Mouse (Mus musculus) MEL (cell line): ENCODE measurements around the gene Acd.

Experiments used
- CTCF ChIP-seq, 3 experiments: IDR thresholded peaks in 2 of 3; conservative IDR thresholded peaks in 1 of 3; 2 replicates each; pipeline ENCODE4 v1.5.1; 2011 to 2012; ENCODE audit warnings: low read length in 3 of 3, low read depth in 2 of 3, mild to moderate bottlenecking in 2 of 3, improper control_type of control experiment in 1 of 3, inconsistent platforms in 1 of 3, mixed read lengths in 1 of 3, moderate library complexity in 1 of 3; ENCODE audit not compliant: control insufficient read depth in 1 of 3, insufficient read depth in 1 of 3, poor library complexity in 1 of 3, severe bottlenecking in 1 of 3
- EP300 ChIP-seq, 2 experiments: IDR thresholded peaks; 2 replicates each; pipeline ENCODE4 v1.6.1; 2011; ENCODE audit warnings: improper control_type of control experiment in 2 of 2, low read length in 2 of 2, low read depth in 1 of 2, mild to moderate bottlenecking in 1 of 2
- POLR2A ChIP-seq, 2 experiments: IDR thresholded peaks; 2 replicates each; pipeline ENCODE4 v1.6.1; 2011 to 2012; ENCODE audit warnings: low read length in 2 of 2, mild to moderate bottlenecking in 2 of 2, control low read depth in 1 of 2, improper control_type of control experiment in 1 of 2, low read depth in 1 of 2, moderate library complexity in 1 of 2; ENCODE audit not compliant: control insufficient read depth in 1 of 2, insufficient read depth in 1 of 2, poor library complexity in 1 of 2
- ZC3H11A ChIP-seq: IDR thresholded peaks from 2 replicates; pipeline ENCODE4 v1.6.1; 2012; ENCODE audit warnings: low read depth, mild to moderate bottlenecking, inconsistent platforms, low read length, improper control_type of control experiment
- ZMIZ1 ChIP-seq: IDR thresholded peaks from 2 replicates; pipeline ENCODE4 v1.6.1; 2012; ENCODE audit warnings: low read depth, mild to moderate bottlenecking, inconsistent platforms, low read length, improper control_type of control experiment, moderate library complexity

GRCm38 (mm10) chr8:105702731-105703415 lies 2.0 kb upstream of the Acd start:
- no peak for TF ChIP-seq EP300 (IDR thresholded peaks at IDR 0.05; ENCODE audit: low read depth in 1 of 2, low read length in 2 of 2)
- no peak for TF ChIP-seq CTCF (IDR thresholded peaks at IDR 0.05 in 2 of 3, conservative IDR thresholded peaks at IDR 0.05 in 1 of 3; ENCODE audit: control insufficient read depth in 1 of 3, insufficient read depth in 1 of 3, low read depth in 2 of 3, low read length in 3 of 3, poor library complexity in 1 of 3, severe bottlenecking in 1 of 3)
- no peak for TF ChIP-seq POLR2A (IDR thresholded peaks at IDR 0.05; ENCODE audit: control insufficient read depth in 1 of 2, insufficient read depth in 1 of 2, low read depth in 1 of 2, low read length in 2 of 2, poor library complexity in 1 of 2)
- no peak for TF ChIP-seq ZC3H11A
- no peak for TF ChIP-seq ZMIZ1
